Mouse (Mus musculus): ENCODE measurements around the gene Galntl6. TPM values are rescaled to one million over a fixed set of nuclear protein-coding genes. Genes with fewer than 3 reads are reported as not detected.
A peak's percentile ranks its signal among the peaks of the same experiment; 100 is the strongest.

Gene Galntl6
- polyA plus RNA-seq, 1 experiment from 2014 or later, result 0.06 TPM

DNA sequence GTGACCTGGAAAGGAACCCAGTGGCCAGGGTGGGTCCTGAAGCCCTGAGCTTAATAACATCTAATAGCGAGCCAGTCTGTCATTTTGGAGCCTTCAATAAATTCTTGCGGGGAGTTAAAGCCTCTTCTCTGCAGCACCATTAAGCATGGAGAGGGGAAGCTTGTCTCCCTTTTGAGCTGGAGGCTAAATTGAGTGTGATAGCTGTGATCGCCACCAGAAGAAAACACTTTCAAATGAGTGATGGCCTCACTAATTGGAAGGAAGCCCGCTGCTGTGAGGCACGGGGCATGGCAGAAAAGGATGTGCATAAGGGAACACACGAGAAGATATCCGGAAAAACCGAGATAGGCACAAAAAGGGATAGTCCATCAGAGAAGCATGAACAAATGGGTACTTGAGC is 694.6 kb downstream of the Galntl6 start:
- WGBS, result 49% methylated on average over 8 of the region's 8 CpGs
- ATAC-seq (no peak), DNase-seq (ENCODE audit: low spot score) (no peak)
- H3K9me3 ChIP-seq (ENCODE audit: low read length), result no peaks in the 10 kb centered on the region
- H3K4me1 ChIP-seq (ENCODE audit: insufficient read depth, low read depth, low read length), result no peaks in the 10 kb centered on the region
- H3K4me3 ChIP-seq (ENCODE audit: low read depth, low read length), result no peak overlapping the region
- no peaks in the 10 kb centered on the region for H3K36me3 ChIP-seq (ENCODE audit: insufficient read depth, low read length)
- H3K27me3 ChIP-seq (replicated peaks; ENCODE audit: insufficient read depth, low read length), result no peaks in the 10 kb centered on the region
- no peak for TF ChIP-seq CTCF (IDR thresholded peaks at IDR 0.05)
- TF ChIP-seq EP300 (IDR thresholded peaks at IDR 0.05), result no peak
- no peak overlapping the region for H3K4me2 ChIP-seq (replicated peaks; ENCODE audit: low read depth, low read length)
- no peak overlapping the region for H3K27ac ChIP-seq (ENCODE audit: low read length)
- no peak overlapping the region for H3K9ac ChIP-seq (replicated peaks; ENCODE audit: low read depth)

DNA sequence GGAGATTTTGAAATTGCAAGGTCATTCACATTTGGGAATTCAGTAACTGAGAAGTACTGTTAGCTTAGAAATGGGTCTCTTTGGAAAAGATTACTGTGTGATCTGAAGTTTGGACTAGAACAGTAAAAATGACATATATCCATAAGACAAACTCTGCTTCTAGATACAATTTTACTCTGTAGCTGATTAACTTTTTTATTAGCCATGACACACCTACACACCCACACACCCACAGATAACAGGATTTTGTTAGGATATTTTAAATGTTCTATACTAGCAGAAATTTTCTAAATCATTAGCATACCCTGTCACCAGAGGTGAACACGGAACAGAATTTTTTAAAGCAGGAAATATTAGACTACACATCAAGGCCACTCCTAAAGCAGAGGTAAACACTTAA is 722.7 kb downstream of the Galntl6 start:
- H3K4me1 ChIP-seq (ENCODE audit: insufficient read depth, low read depth, low read length), result no peaks in the 10 kb centered on the region
- no peak overlapping the region for H3K4me2 ChIP-seq (replicated peaks; ENCODE audit: low read depth, low read length)
- H3K9ac ChIP-seq (replicated peaks; ENCODE audit: low read depth), result no peak overlapping the region
- H3K36me3 ChIP-seq (ENCODE audit: insufficient read depth, low read length), result no peaks in the 10 kb centered on the region
- WGBS, result 62% methylated on average over 1 of the region's 1 CpGs
- H3K4me3 ChIP-seq (ENCODE audit: low read depth, low read length), result no peak overlapping the region
- no peak overlapping the region for H3K27ac ChIP-seq (ENCODE audit: low read length)
- no peaks in the 10 kb centered on the region for H3K9me3 ChIP-seq (ENCODE audit: low read length)
- DNase-seq (ENCODE audit: low spot score) (no peak), ATAC-seq (no peak)
- no peaks in the 10 kb centered on the region for H3K27me3 ChIP-seq (replicated peaks; ENCODE audit: insufficient read depth, low read length)
- TF ChIP-seq EP300 (IDR thresholded peaks at IDR 0.05) (no peak), CTCF (IDR thresholded peaks at IDR 0.05) (no peak)

DNA sequence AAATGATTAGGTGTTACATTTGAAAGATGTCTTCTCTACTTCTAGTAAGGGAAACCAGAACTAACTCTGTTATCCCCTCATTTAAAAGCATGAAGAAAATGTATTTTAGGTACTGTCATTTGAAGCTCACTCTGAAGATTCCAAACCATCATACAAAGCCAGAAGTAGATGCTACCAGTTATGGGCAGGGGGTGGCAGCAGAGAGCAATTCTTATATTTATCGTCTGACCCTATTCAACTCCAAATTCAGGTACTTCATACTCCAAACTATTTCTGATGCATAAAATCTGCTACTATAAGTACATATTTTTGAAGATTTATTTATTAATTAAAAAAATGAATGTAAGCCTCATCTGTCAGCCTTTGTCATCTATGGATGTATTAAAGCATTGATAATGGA is 765.5 kb downstream of the Galntl6 start:
- H3K4me3 ChIP-seq (ENCODE audit: low read depth, low read length), result no peak overlapping the region
- DNase-seq (ENCODE audit: low spot score) (peak; percentile 29), ATAC-seq (no peak)
- no peaks in the 10 kb centered on the region for H3K9me3 ChIP-seq (ENCODE audit: low read length)
- H3K4me1 ChIP-seq (ENCODE audit: insufficient read depth, low read depth, low read length), result no peaks in the 10 kb centered on the region
- H3K9ac ChIP-seq (replicated peaks; ENCODE audit: low read depth), result no peak overlapping the region
- TF ChIP-seq CTCF (IDR thresholded peaks at IDR 0.05) (peak; percentile 60), EP300 (IDR thresholded peaks at IDR 0.05) (no peak)
- no peaks in the 10 kb centered on the region for H3K27me3 ChIP-seq (replicated peaks; ENCODE audit: insufficient read depth, low read length)
- H3K36me3 ChIP-seq (ENCODE audit: insufficient read depth, low read length), result no peaks in the 10 kb centered on the region
- H3K4me2 ChIP-seq (replicated peaks; ENCODE audit: low read depth, low read length), result no peak overlapping the region
- no peak overlapping the region for H3K27ac ChIP-seq (ENCODE audit: low read length)
- WGBS, result 6% methylated on average over 1 of the region's 1 CpGs

DNA sequence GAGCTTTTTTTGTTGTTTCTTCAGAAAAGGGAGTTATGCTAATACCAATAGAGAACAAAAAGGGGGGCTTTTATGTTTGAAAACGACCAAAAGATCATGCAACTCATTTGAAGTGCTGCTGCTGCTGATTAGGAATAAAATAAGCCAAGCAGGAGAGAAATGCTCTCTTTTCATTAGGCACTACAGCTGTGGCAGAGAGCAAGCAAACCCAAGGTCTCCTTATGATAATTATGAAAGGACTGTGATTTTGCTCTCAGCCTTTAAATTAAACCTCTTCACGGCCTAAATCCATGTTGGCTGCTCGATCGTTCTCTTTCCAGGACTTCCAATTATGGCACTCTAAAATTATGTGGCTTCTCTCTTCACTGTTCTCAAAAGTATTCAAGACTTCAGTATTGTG is 825.7 kb downstream of the Galntl6 start:
- Histone ChIP-seq H3K9me3 (ENCODE audit: low read length) (no peaks in the 10 kb centered on the region), H3K27me3 (replicated peaks; ENCODE audit: insufficient read depth, low read length) (no peaks in the 10 kb centered on the region), H3K4me2 (replicated peaks; ENCODE audit: low read depth, low read length) (no peak overlapping the region), H3K36me3 (ENCODE audit: insufficient read depth, low read length) (no peaks in the 10 kb centered on the region), H3K4me1 (ENCODE audit: insufficient read depth, low read depth, low read length) (no peaks in the 10 kb centered on the region), H3K9ac (replicated peaks; ENCODE audit: low read depth) (no peak overlapping the region), H3K4me3 (ENCODE audit: low read depth, low read length) (no peak overlapping the region), H3K27ac (ENCODE audit: low read length) (no peak overlapping the region)
- no peak for ATAC-seq
- WGBS, result 75% methylated on average over 4 of the region's 4 CpGs
- TF ChIP-seq EP300 (IDR thresholded peaks at IDR 0.05) (no peak), CTCF (IDR thresholded peaks at IDR 0.05) (no peak)
- DNase-seq (ENCODE audit: low spot score), result no peak

DNA sequence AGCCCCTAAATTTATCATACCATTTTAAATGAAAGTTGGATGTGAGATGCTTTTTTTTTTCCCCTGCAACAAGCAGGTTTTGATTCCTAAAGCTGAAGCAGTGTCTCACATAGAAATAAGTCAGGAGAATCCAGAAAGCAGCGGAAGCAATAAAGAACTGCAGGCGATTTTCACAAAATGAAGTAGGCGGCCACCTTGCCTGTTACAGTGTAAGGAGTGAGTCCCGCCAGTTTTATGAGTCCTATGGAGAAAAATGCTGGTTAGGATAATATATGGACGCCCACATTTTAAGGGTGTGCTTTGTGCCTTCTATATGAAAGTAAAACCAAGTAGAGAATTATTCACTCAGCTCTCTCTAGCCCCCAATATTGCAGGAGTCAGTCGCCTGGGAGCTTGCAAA is 827.5 kb downstream of the Galntl6 start:
- Histone ChIP-seq H3K9ac (replicated peaks; ENCODE audit: low read depth) (no peak overlapping the region), H3K9me3 (ENCODE audit: low read length) (no peaks in the 10 kb centered on the region), H3K27me3 (replicated peaks; ENCODE audit: insufficient read depth, low read length) (no peaks in the 10 kb centered on the region), H3K27ac (ENCODE audit: low read length) (no peak overlapping the region), H3K36me3 (ENCODE audit: insufficient read depth, low read length) (no peaks in the 10 kb centered on the region), H3K4me2 (replicated peaks; ENCODE audit: low read depth, low read length) (no peak overlapping the region), H3K4me1 (ENCODE audit: insufficient read depth, low read depth, low read length) (no peaks in the 10 kb centered on the region), H3K4me3 (ENCODE audit: low read depth, low read length) (no peak overlapping the region)
- 80% methylated on average over 6 of the region's 6 CpGs for WGBS
- DNase-seq (ENCODE audit: low spot score) (no peak), ATAC-seq (no peak)
- TF ChIP-seq CTCF (IDR thresholded peaks at IDR 0.05) (no peak), EP300 (IDR thresholded peaks at IDR 0.05) (no peak)

DNA sequence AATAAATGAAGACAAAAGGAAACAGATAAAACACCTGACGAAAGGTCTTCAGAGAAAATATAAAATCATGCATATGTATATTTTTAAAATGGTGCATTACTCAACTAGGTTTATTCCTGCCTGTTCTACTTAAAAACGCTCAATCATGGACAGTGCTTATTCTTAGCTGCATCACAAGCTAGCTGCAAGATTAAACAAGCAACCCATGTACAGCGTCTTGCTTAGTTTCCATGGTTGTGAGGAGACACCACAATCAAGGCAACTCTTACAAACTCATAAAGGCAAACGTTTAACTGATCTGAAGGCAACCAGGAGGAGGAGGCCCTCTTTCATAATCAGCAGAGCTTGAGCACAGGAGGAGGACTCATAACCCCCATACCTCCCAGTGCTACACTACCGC is 830.7 kb downstream of the Galntl6 start:
- no peak overlapping the region for H3K4me2 ChIP-seq (replicated peaks; ENCODE audit: low read depth, low read length)
- no peak for DNase-seq (ENCODE audit: low spot score)
- H3K4me1 ChIP-seq (ENCODE audit: insufficient read depth, low read depth, low read length), result no peaks in the 10 kb centered on the region
- no peak for ATAC-seq
- no peaks in the 10 kb centered on the region for H3K9me3 ChIP-seq (ENCODE audit: low read length)
- WGBS, result 68% methylated on average over 5 of the region's 5 CpGs
- H3K27me3 ChIP-seq (replicated peaks; ENCODE audit: insufficient read depth, low read length), result no peaks in the 10 kb centered on the region
- H3K36me3 ChIP-seq (ENCODE audit: insufficient read depth, low read length), result no peaks in the 10 kb centered on the region
- H3K4me3 ChIP-seq (ENCODE audit: low read depth, low read length), result no peak overlapping the region
- TF ChIP-seq EP300 (IDR thresholded peaks at IDR 0.05) (no peak), CTCF (IDR thresholded peaks at IDR 0.05) (no peak)
- no peak overlapping the region for H3K27ac ChIP-seq (ENCODE audit: low read length)
- H3K9ac ChIP-seq (replicated peaks; ENCODE audit: low read depth), result no peak overlapping the region

DNA sequence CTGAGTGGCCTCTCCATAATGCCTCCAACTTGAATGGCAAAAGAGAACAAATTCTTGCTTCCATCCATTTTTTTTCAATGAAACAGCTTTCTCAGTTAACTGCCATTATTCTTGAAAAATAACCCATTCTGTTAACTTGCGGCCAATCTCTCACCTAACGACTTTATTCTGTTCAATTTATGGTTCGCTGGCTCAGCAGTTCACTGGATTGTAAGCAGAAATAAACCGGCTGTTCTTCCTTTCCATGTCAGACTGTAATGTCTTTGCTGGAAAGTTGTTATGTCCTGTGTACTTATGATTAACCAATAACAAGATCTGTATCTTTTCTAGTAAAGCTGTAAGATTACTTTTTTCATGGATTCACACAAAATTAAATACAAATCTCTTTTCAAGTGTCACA is 837.8 kb downstream of the Galntl6 start:
- TF ChIP-seq EP300 (IDR thresholded peaks at IDR 0.05), result no peak
- TF ChIP-seq CTCF (IDR thresholded peaks at IDR 0.05), result no peak
- 55% methylated on average over 4 of the region's 4 CpGs for WGBS
- Histone ChIP-seq H3K27ac (ENCODE audit: low read length) (no peak overlapping the region), H3K4me1 (ENCODE audit: insufficient read depth, low read depth, low read length) (no peaks in the 10 kb centered on the region), H3K4me3 (ENCODE audit: low read depth, low read length) (no peak overlapping the region), H3K4me2 (replicated peaks; ENCODE audit: low read depth, low read length) (no peak overlapping the region), H3K9me3 (ENCODE audit: low read length) (no peaks in the 10 kb centered on the region), H3K36me3 (ENCODE audit: insufficient read depth, low read length) (no peaks in the 10 kb centered on the region), H3K9ac (replicated peaks; ENCODE audit: low read depth) (no peak overlapping the region), H3K27me3 (replicated peaks; ENCODE audit: insufficient read depth, low read length) (no peaks in the 10 kb centered on the region)
- ATAC-seq (no peak), DNase-seq (ENCODE audit: low spot score) (peak; percentile 5)

Measured in lung, postnatal 0 days (tissue).